13 mouse cellular contexts compared by ENCODE assay signal in genomic region chr15:27536771-27537170, GRCm38 (mm10).
DNase-seq lines count a peak whose midpoint lies in the region; ATAC-seq lines count a peak whose summit lies in the region.
"Had no signal": no experiment of that assay in that cellular context is flagged by ENCODE, and none has a peak within 500 bp of the region (broad histone marks: within the 10 kb centered on the region; RNA-seq: fewer than 3 reads in every experiment).

No protein-coding gene starts in this region.

- ATAC-seq in kidney, embryonic 16.5 days (ENCODE audit: low FRiP score, low TSS enrichment) = no peak
- ATAC-seq: inflammation-experienced regulatory T-cells, adult 6 months; liver, embryonic 12.5 days had no signal

- H3K4me1 ChIP-seq in kidney, embryonic 16.5 days (ENCODE audit: insufficient read depth, low read length) = peaks cover 26% of the 10 kb centered on the region

- H3K9me3 ChIP-seq in kidney, embryonic 16.5 days (ENCODE audit: low read length) = no peaks in the 10 kb centered on the region
- H3K9me3 ChIP-seq: liver, embryonic 12.5 days had no signal

- H3K9ac ChIP-seq in kidney, embryonic 16.5 days (replicated peaks; ENCODE audit: low read length) = no peak overlapping the region
- H3K9ac ChIP-seq: liver, embryonic 12.5 days had no signal

- intact Hi-C loops in left cerebral cortex, postnatal 14 days (cut with DNase I) = loop anchor here (5.0 kb wide), 1 partner anchor 69 kb away; the partner anchor contains the start of gene Ank

- no peak for DNase-seq in kidney, adult 8-10 months
- peak; percentile 92 for DNase-seq in brain, adult 2 months (ENCODE audit: low read depth, low spot score)
- DNase-seq in frontal cortex, adult 2 months (ENCODE audit: extremely low spot score in 1 of 2, low spot score in 1 of 2) = peak; percentile 80 to 87
- DNase-seq in left cerebral cortex, postnatal 14 days (ENCODE audit: low spot score in 2 of 2) = peak; percentile 60 to 73
- no peak for DNase-seq in lung, postnatal 10 days
- no peak for DNase-seq in cerebellum, adult 8-10 months
- DNase-seq: adrenal gland, postnatal 10 days; cerebellum, postnatal 10 days; gastrocnemius, postnatal 14 days; thymus, postnatal 14 days had no signal

- WGBS in kidney, embryonic 16.5 days = 29% methylated on average over 5 of the region's 5 CpGs

- no peaks in the 10 kb centered on the region for H3K36me3 ChIP-seq in kidney, embryonic 16.5 days (ENCODE audit: insufficient read depth, low read length)
- H3K36me3 ChIP-seq: liver, embryonic 12.5 days had no signal

- no peak overlapping the region for H3K4me3 ChIP-seq in kidney, embryonic 16.5 days (ENCODE audit: low read length)
- H3K4me3 ChIP-seq: liver, embryonic 12.5 days had no signal

- no peaks in the 10 kb centered on the region for H3K27me3 ChIP-seq in kidney, embryonic 16.5 days (ENCODE audit: insufficient read depth, low read length)
- H3K27me3 ChIP-seq: liver, embryonic 12.5 days had no signal

- no peak overlapping the region for H3K4me2 ChIP-seq in kidney, embryonic 16.5 days (replicated peaks; ENCODE audit: low read depth, low read length)
- H3K4me2 ChIP-seq: liver, embryonic 12.5 days had no signal

- H3K27ac ChIP-seq in kidney, embryonic 16.5 days (ENCODE audit: low read length) = 0 out of 2 replicates have a peak overlapping the region, but pooled peaks have one; percentile 49
- H3K27ac ChIP-seq: liver, embryonic 12.5 days had no signal

Comparison
In these comparisons a context has a peak if more than half of its experiments do, and no peak if none do; other contexts are left out.
1. DNase-seq: peak in brain, adult 2 months (single experiment), frontal cortex, adult 2 months (2 of 2) and left cerebral cortex, postnatal 14 days (2 of 2); none in kidney, adult 8-10 months (0 of 2), lung, postnatal 10 days (single experiment) and cerebellum, adult 8-10 months (single experiment).